Mouse (Mus musculus): ENCODE data around the gene Rarg.

DNA sequence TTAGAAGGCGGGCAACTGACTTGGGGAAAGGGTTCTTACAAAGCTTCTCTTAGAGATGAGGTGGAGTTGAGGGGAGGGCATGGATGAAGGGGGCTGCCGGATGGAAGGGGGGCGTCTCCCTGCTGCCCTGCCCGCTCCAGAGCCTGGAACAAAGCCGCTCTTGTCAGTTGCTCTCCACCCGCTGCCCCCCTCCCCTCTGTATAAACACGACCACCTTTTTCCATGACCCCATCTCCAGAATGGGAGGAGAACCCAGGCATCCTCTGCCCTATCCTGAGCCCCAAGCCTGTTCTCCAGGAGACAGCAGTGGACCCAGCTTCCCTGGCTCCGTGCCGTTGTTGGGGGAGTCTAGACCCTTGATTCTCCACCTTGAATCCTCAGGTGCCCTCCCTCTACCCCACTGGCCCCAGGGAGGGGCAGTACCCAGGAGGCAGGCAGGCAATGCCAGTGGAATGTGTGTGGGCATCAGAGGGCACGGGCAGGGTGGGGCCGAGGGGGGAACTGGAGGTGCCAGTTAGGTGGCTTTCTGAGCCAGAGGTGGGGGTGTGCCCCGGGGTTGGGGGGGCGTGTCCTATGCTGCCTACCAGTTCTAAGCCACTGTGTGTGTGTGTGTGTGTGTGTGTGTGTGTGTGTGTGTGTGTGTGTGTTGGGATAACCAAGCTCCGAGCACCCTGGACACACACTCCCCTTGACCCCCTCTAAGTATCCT is 1.6 kb downstream of the Rarg start:
- no peak for TF ChIP-seq POLR2A (IDR thresholded peaks at IDR 0.05; ENCODE audit: borderline replicate concordance, low read depth, low read length)
- no peak for TF ChIP-seq CTCF (IDR thresholded peaks at IDR 0.05; ENCODE audit: low read depth, low read length)

All from bone marrow macrophage, adult 2 months (primary cell).